Mouse (Mus musculus) heart, embryonic 10.5 days (tissue): ENCODE measurements around the gene Nadsyn1. TPM values are rescaled to one million over a fixed set of nuclear protein-coding genes. Genes with fewer than 3 reads are reported as not detected.

Experiments used
- DNase-seq: peaks from one replicate; pipeline ENCODE4 v3.0.0-alpha.2; 2017; ENCODE audit warnings: low spot score
- H3K27ac ChIP-seq: fragments of 300-500 bp; sonication (generic); 2 replicates; pipeline ENCODE4 v1.5.1; 2016; ENCODE audit warnings: mild to moderate bottlenecking
- H3K27me3 ChIP-seq: fragments of 300-500 bp; sonication (generic); 2 replicates; pipeline ENCODE4 v1.6.1; 2016; ENCODE audit warnings: mild to moderate bottlenecking; ENCODE audit not compliant: poor library complexity, insufficient read depth, severe bottlenecking
- H3K36me3 ChIP-seq: fragments of 300-500 bp; sonication (generic); 2 replicates; pipeline ENCODE4 v1.6.1; 2016; ENCODE audit warnings: mild to moderate bottlenecking, moderate library complexity
- H3K4me1 ChIP-seq: fragments of 300-500 bp; sonication (generic); 2 replicates; pipeline ENCODE4 v1.6.1; 2016; ENCODE audit warnings: mild to moderate bottlenecking
- H3K4me3 ChIP-seq: fragments of 300-500 bp; sonication (generic); 2 replicates; pipeline ENCODE4 v1.5.1; 2016; ENCODE audit warnings: mild to moderate bottlenecking, moderate library complexity
- H3K9me3 ChIP-seq: fragments of 300-500 bp; sonication (generic); 2 replicates; pipeline ENCODE4 v1.6.1; 2016; ENCODE audit warnings: mild to moderate bottlenecking, moderate library complexity
- WGBS: fragments of 180-500 bp; shearing (Covaris S2); methylation state at CpG from one replicate; pipeline ENCODE4 v1.1.7; 2016; 5-methylcytosine and 5-hydroxymethylcytosine counted together
- polyA plus RNA-seq: library from polyadenylated mRNA; unstranded; fragments of >200 nt; fragmentation: Nextera tagmentation; extraction: Ambion mirVana; gene quantifications from 2 replicates; pipeline ENCODE4 v1.2.1, GENCODE M21; 2016

The Nadsyn1 gene
- polyA plus RNA-seq, 1 experiment from 2014 or later, result 8.2 TPM

- Histone ChIP-seq H3K27me3 (peaks cover 74% of the 10 kb centered on the region), H3K4me3 (peak overlapping the region; percentile 54), H3K36me3 (no peaks in the 10 kb centered on the region), H3K27ac (peak overlapping the region; percentile 26; the same call in 1 of the 2 replicates), H3K9me3 (no peaks in the 10 kb centered on the region), H3K4me1 (peaks cover 32% of the 10 kb centered on the region)
- WGBS, result 4% methylated on average over 15 of the region's 15 CpGs
- DNase-seq, result no peak
Observed at GRCm38 (mm10) chr7:143757027-143757390, 65.6 kb downstream of the Nadsyn1 start.

- Histone ChIP-seq H3K36me3 (no peaks in the 10 kb centered on the region), H3K27ac (peak within 1 kb of the TSS; percentile 26; the same call in 1 of the 2 replicates), H3K9me3 (no peaks in the 10 kb centered on the region), H3K4me3 (peak within 1 kb of the TSS; percentile 54), H3K4me1 (peaks cover 37% of the 10 kb centered on the region), H3K27me3 (peaks cover 74% of the 10 kb centered on the region)
- WGBS, result 22% methylated on average over 22 of the region's 22 CpGs
- DNase-seq, result no peak
Observed at GRCm38 (mm10) chr7:143756125-143757026, 66.3 kb downstream of the Nadsyn1 start, which contains the start of gene Osbpl5. Gene Osbpl5 (minus strand): TSS chr7:143756985.

GRCm38 (mm10) chr7:143755357-143756124, 67.1 kb downstream of the Nadsyn1 start:
- Histone ChIP-seq H3K9me3 (no peaks in the 10 kb centered on the region), H3K4me1 (peaks cover 37% of the 10 kb centered on the region), H3K4me3 (no peak overlapping the region), H3K27me3 (peaks cover 72% of the 10 kb centered on the region), H3K27ac (no peak overlapping the region), H3K36me3 (no peaks in the 10 kb centered on the region)
- DNase-seq, result no peak
- 59% methylated on average over 9 of the region's 9 CpGs for WGBS

GRCm38 (mm10) chr7:143753990-143754715, 68.5 kb downstream of the Nadsyn1 start:
- DNase-seq, result no peak
- no peak overlapping the region for H3K27ac ChIP-seq
- no peak overlapping the region for H3K4me3 ChIP-seq
- 44% methylated on average over 5 of the region's 5 CpGs for WGBS
- peaks cover 37% of the 10 kb centered on the region for H3K4me1 ChIP-seq
- H3K9me3 ChIP-seq, result no peaks in the 10 kb centered on the region
- peaks cover 79% of the 10 kb centered on the region for H3K27me3 ChIP-seq
- no peaks in the 10 kb centered on the region for H3K36me3 ChIP-seq

- H3K27me3 ChIP-seq, result peaks cover 66% of the 10 kb centered on the region
- H3K4me3 ChIP-seq, result no peak overlapping the region
- no peaks in the 10 kb centered on the region for H3K36me3 ChIP-seq
- H3K4me1 ChIP-seq, result peaks cover 46% of the 10 kb centered on the region
- WGBS, result 66% methylated on average over 3 of the region's 3 CpGs
- H3K27ac ChIP-seq, result no peak overlapping the region
- no peaks in the 10 kb centered on the region for H3K9me3 ChIP-seq
- DNase-seq, result no peak
Observed at GRCm38 (mm10) chr7:143752606-143753005, 70.0 kb downstream of the Nadsyn1 start.

GRCm38 (mm10) chr7:143752056-143752455, 70.6 kb downstream of the Nadsyn1 start:
- Histone ChIP-seq H3K27ac (no peak overlapping the region), H3K4me3 (no peak overlapping the region), H3K9me3 (no peaks in the 10 kb centered on the region), H3K36me3 (no peaks in the 10 kb centered on the region), H3K4me1 (peaks cover 41% of the 10 kb centered on the region), H3K27me3 (peaks cover 60% of the 10 kb centered on the region)
- 28% methylated on average over 4 of the region's 4 CpGs for WGBS
- DNase-seq, result no peak

- Histone ChIP-seq H3K4me3 (no peak overlapping the region), H3K27me3 (peaks cover 56% of the 10 kb centered on the region), H3K36me3 (no peaks in the 10 kb centered on the region), H3K27ac (no peak overlapping the region), H3K9me3 (no peaks in the 10 kb centered on the region), H3K4me1 (peaks cover 34% of the 10 kb centered on the region)
- WGBS, result 81% methylated on average over 1 of the region's 1 CpGs
- no peak for DNase-seq
Observed at GRCm38 (mm10) chr7:143751380-143751779, 71.3 kb downstream of the Nadsyn1 start.

- H3K4me1 ChIP-seq, result peaks cover 30% of the 10 kb centered on the region
- no peaks in the 10 kb centered on the region for H3K9me3 ChIP-seq
- peaks cover 34% of the 10 kb centered on the region for H3K27me3 ChIP-seq
- DNase-seq, result no peak
- H3K36me3 ChIP-seq, result no peaks in the 10 kb centered on the region
- WGBS, result 66% methylated on average over 3 of the region's 3 CpGs
- no peak overlapping the region for H3K4me3 ChIP-seq
- no peak overlapping the region for H3K27ac ChIP-seq
Observed at GRCm38 (mm10) chr7:143749045-143749444, 73.6 kb downstream of the Nadsyn1 start.

GRCm38 (mm10) chr7:143748041-143748868, 74.4 kb downstream of the Nadsyn1 start:
- Histone ChIP-seq H3K36me3 (no peaks in the 10 kb centered on the region), H3K27ac (peak overlapping the region; percentile 42; the same call in 1 of the 2 replicates), H3K27me3 (peaks cover 30% of the 10 kb centered on the region), H3K4me1 (peaks cover 27% of the 10 kb centered on the region), H3K9me3 (no peaks in the 10 kb centered on the region), H3K4me3 (peak overlapping the region; percentile 45)
- whole genome bisulfite sequencing, result 4% methylated on average over 16 of the region's 16 CpGs
- DNase-seq, result peak; percentile 92
